Mouse (Mus musculus): ENCODE results near the gene Sf3b2. TPM values are rescaled to one million over a fixed set of nuclear protein-coding genes. Genes with fewer than 3 reads are reported as not detected.
A peak's percentile ranks its signal among the peaks of the same experiment; 100 is the strongest.

Sf3b2 gene
- polyA plus RNA-seq (2012; rRNA removed): 178 and 192 TPM in 2 replicates

GRCm38 (mm10) chr19:5294972-5295735 is at the start of gene Sf3b2:
TSS of gene Sf3b2 (minus strand) at chr19:5295455.
- peak; percentile 53; the same call in 1 of the 2 replicates for TF ChIP-seq POLR2A (IDR thresholded peaks at IDR 0.05; ENCODE audit: borderline replicate concordance, extremely low read depth, insufficient read depth, insufficient read length, poor library complexity, severe bottlenecking)
- TF ChIP-seq CTCF (IDR thresholded peaks at IDR 0.05; ENCODE audit: borderline replicate concordance, extremely low read depth, insufficient read depth, insufficient read length): peak; percentile 82
- peak; percentile 100 for DNase-seq (ENCODE audit: low read depth)

GRCm38 (mm10) chr19:5341360-5341759 is 46.1 kb upstream of the Sf3b2 start:
- DNase-seq (ENCODE audit: low read depth): no peak

GRCm38 (mm10) chr19:5337975-5338374 is 42.7 kb upstream of the Sf3b2 start:
- TF ChIP-seq POLR2A (IDR thresholded peaks at IDR 0.05; ENCODE audit: borderline replicate concordance, extremely low read depth, insufficient read depth, insufficient read length, poor library complexity, severe bottlenecking): no peak
- TF ChIP-seq CTCF (IDR thresholded peaks at IDR 0.05; ENCODE audit: borderline replicate concordance, extremely low read depth, insufficient read depth, insufficient read length): peak; percentile 78; the same call in 1 of the 2 replicates
- peak; percentile 71 for DNase-seq (ENCODE audit: low read depth)

More at GRCm38 (mm10) chr19:5341360-5341759, 46.1 kb upstream of the Sf3b2 start:
- no peak for TF ChIP-seq CTCF (IDR thresholded peaks at IDR 0.05; ENCODE audit: borderline replicate concordance, extremely low read depth, insufficient read depth, insufficient read length)

- no peak for TF ChIP-seq POLR2A (IDR thresholded peaks at IDR 0.05; ENCODE audit: borderline replicate concordance, extremely low read depth, insufficient read depth, insufficient read length, poor library complexity, severe bottlenecking)
- no peak for TF ChIP-seq CTCF (IDR thresholded peaks at IDR 0.05; ENCODE audit: borderline replicate concordance, extremely low read depth, insufficient read depth, insufficient read length)
- DNase-seq (ENCODE audit: low read depth): no peak
These were observed 40.2 kb upstream of the Sf3b2 start, which contains the start of gene Catsper1 for GRCm38 (mm10) chr19:5335441-5335840. TSS of gene Catsper1 (plus strand) at chr19:5335741.

- TF ChIP-seq CTCF (IDR thresholded peaks at IDR 0.05; ENCODE audit: borderline replicate concordance, extremely low read depth, insufficient read depth, insufficient read length): no peak
- no peak for DNase-seq (ENCODE audit: low read depth)
These were observed 39.5 kb upstream of the Sf3b2 start for GRCm38 (mm10) chr19:5334741-5335140.

- no peak for TF ChIP-seq POLR2A (IDR thresholded peaks at IDR 0.05; ENCODE audit: borderline replicate concordance, extremely low read depth, insufficient read depth, insufficient read length, poor library complexity, severe bottlenecking)
- no peak for TF ChIP-seq CTCF (IDR thresholded peaks at IDR 0.05; ENCODE audit: borderline replicate concordance, extremely low read depth, insufficient read depth, insufficient read length)
- no peak for DNase-seq (ENCODE audit: low read depth)
These were observed 32.7 kb upstream of the Sf3b2 start for GRCm38 (mm10) chr19:5327970-5328369.

GRCm38 (mm10) chr19:5323801-5324200 is 28.5 kb upstream of the Sf3b2 start:
- no peak for TF ChIP-seq CTCF (IDR thresholded peaks at IDR 0.05; ENCODE audit: borderline replicate concordance, extremely low read depth, insufficient read depth, insufficient read length)
- TF ChIP-seq POLR2A (IDR thresholded peaks at IDR 0.05; ENCODE audit: borderline replicate concordance, extremely low read depth, insufficient read depth, insufficient read length, poor library complexity, severe bottlenecking): no peak
- DNase-seq (ENCODE audit: low read depth): no peak

- no peak for DNase-seq (ENCODE audit: low read depth)
- TF ChIP-seq POLR2A (IDR thresholded peaks at IDR 0.05; ENCODE audit: borderline replicate concordance, extremely low read depth, insufficient read depth, insufficient read length, poor library complexity, severe bottlenecking) (no peak), CTCF (IDR thresholded peaks at IDR 0.05; ENCODE audit: borderline replicate concordance, extremely low read depth, insufficient read depth, insufficient read length) (no peak)
These were observed 17.9 kb upstream of the Sf3b2 start for GRCm38 (mm10) chr19:5313189-5313588.

- TF ChIP-seq POLR2A (IDR thresholded peaks at IDR 0.05; ENCODE audit: borderline replicate concordance, extremely low read depth, insufficient read depth, insufficient read length, poor library complexity, severe bottlenecking) (no peak), CTCF (IDR thresholded peaks at IDR 0.05; ENCODE audit: borderline replicate concordance, extremely low read depth, insufficient read depth, insufficient read length) (no peak)
- no peak for DNase-seq (ENCODE audit: low read depth)
These were observed 13.8 kb upstream of the Sf3b2 start for GRCm38 (mm10) chr19:5309025-5309424.

GRCm38 (mm10) chr19:5306968-5307734 is 11.9 kb upstream of the Sf3b2 start:
- peak; percentile 36 for DNase-seq (ENCODE audit: low read depth)
- TF ChIP-seq CTCF (IDR thresholded peaks at IDR 0.05; ENCODE audit: borderline replicate concordance, extremely low read depth, insufficient read depth, insufficient read length) (no peak), POLR2A (IDR thresholded peaks at IDR 0.05; ENCODE audit: borderline replicate concordance, extremely low read depth, insufficient read depth, insufficient read length, poor library complexity, severe bottlenecking) (no peak)

- TF ChIP-seq CTCF (IDR thresholded peaks at IDR 0.05; ENCODE audit: borderline replicate concordance, extremely low read depth, insufficient read depth, insufficient read length): peak; percentile 27; the same call in 1 of the 2 replicates
- TF ChIP-seq POLR2A (IDR thresholded peaks at IDR 0.05; ENCODE audit: borderline replicate concordance, extremely low read depth, insufficient read depth, insufficient read length, poor library complexity, severe bottlenecking): no peak
- no peak for DNase-seq (ENCODE audit: low read depth)
These were observed 11.0 kb upstream of the Sf3b2 start for GRCm38 (mm10) chr19:5306279-5306678.
